Mouse (Mus musculus): ENCODE measurements at regions not wholly inside any gene's neighbourhood (a gene's known extent, or its start where the extent isn't known, plus 50 kb on each side); places are given as distances from the start of the nearest gene placed in this dataset.
"Not testable (repeated sequence)": the region's sequence is repeated elsewhere in the genome, so short reads cannot be mapped to it uniquely, and the experiment has no call there.

GRCm38 (mm10) chr9:30599756-30600155 lies 172.8 kb downstream of the Snx19 start:
- no peak overlapping the region for H3K4me3 ChIP-seq
- no peaks in the 10 kb centered on the region for H3K9me3 ChIP-seq
- no peaks in the 10 kb centered on the region for H3K36me3 ChIP-seq
- no peak for ATAC-seq (ENCODE audit: insufficient number of reproducible peaks, insufficient read depth, low FRiP score, low TSS enrichment)
- H3K27me3 ChIP-seq: no peaks in the 10 kb centered on the region
- no peaks in the 10 kb centered on the region for H3K4me1 ChIP-seq
- no peak overlapping the region for H3K4me2 ChIP-seq (replicated peaks)
- 62% methylated on average over 7 of the region's 7 CpGs for WGBS
- no peak overlapping the region for H3K9ac ChIP-seq
- H3K27ac ChIP-seq: no peak overlapping the region

- no peak for ATAC-seq (ENCODE audit: insufficient number of reproducible peaks, insufficient read depth, low FRiP score, low TSS enrichment)
- no peaks in the 10 kb centered on the region for H3K36me3 ChIP-seq
- H3K9me3 ChIP-seq: no peaks in the 10 kb centered on the region
- no peak overlapping the region for H3K4me2 ChIP-seq (replicated peaks)
- WGBS: 58% methylated on average over 4 of the region's 4 CpGs
- no peaks in the 10 kb centered on the region for H3K4me1 ChIP-seq
- no peaks in the 10 kb centered on the region for H3K27me3 ChIP-seq
- no peak overlapping the region for H3K9ac ChIP-seq
- H3K4me3 ChIP-seq: no peak overlapping the region
- no peak overlapping the region for H3K27ac ChIP-seq
Measured at GRCm38 (mm10) chr9:30597691-30598090, 170.8 kb downstream of the Snx19 start.

- not testable (repeated sequence) for H3K27ac ChIP-seq; H3K9ac ChIP-seq; H3K27me3 ChIP-seq; H3K9me3 ChIP-seq; H3K4me1 ChIP-seq; H3K4me2 ChIP-seq (replicated peaks); H3K4me3 ChIP-seq; H3K36me3 ChIP-seq; ATAC-seq (ENCODE audit: insufficient number of reproducible peaks, insufficient read depth, low FRiP score, low TSS enrichment)
- WGBS: 77% methylated on average over 6 of the region's 6 CpGs
Measured at GRCm38 (mm10) chr9:30597092-30597491, 170.2 kb downstream of the Snx19 start.

- Histone ChIP-seq H3K36me3 (no peaks in the 10 kb centered on the region), H3K9ac (no peak overlapping the region), H3K4me2 (replicated peaks) (no peak overlapping the region), H3K4me3 (no peak overlapping the region), H3K9me3 (no peaks in the 10 kb centered on the region), H3K27ac (no peak overlapping the region), H3K27me3 (no peaks in the 10 kb centered on the region), H3K4me1 (no peaks in the 10 kb centered on the region)
- WGBS: 85% methylated on average over 2 of the region's 2 CpGs
- ATAC-seq (ENCODE audit: insufficient number of reproducible peaks, insufficient read depth, low FRiP score, low TSS enrichment): no peak
Measured at GRCm38 (mm10) chr9:30592601-30593000, 165.7 kb downstream of the Snx19 start.

- Histone ChIP-seq H3K27me3 (no peaks in the 10 kb centered on the region), H3K9me3 (no peaks in the 10 kb centered on the region), H3K9ac (no peak overlapping the region), H3K27ac (no peak overlapping the region), H3K4me3 (no peak overlapping the region), H3K36me3 (no peaks in the 10 kb centered on the region), H3K4me2 (replicated peaks) (no peak overlapping the region), H3K4me1 (no peaks in the 10 kb centered on the region)
- no peak for ATAC-seq (ENCODE audit: insufficient number of reproducible peaks, insufficient read depth, low FRiP score, low TSS enrichment)
- 85% methylated on average over 5 of the region's 5 CpGs for WGBS
Measured at GRCm38 (mm10) chr9:30591246-30591645, 164.3 kb downstream of the Snx19 start.

- Histone ChIP-seq H3K27ac (no peak overlapping the region), H3K4me2 (replicated peaks) (no peak overlapping the region), H3K36me3 (no peaks in the 10 kb centered on the region), H3K27me3 (no peaks in the 10 kb centered on the region), H3K4me3 (no peak overlapping the region), H3K4me1 (no peaks in the 10 kb centered on the region), H3K9ac (no peak overlapping the region), H3K9me3 (no peaks in the 10 kb centered on the region)
- no peak for ATAC-seq (ENCODE audit: insufficient number of reproducible peaks, insufficient read depth, low FRiP score, low TSS enrichment)
- 51% methylated on average over 6 of the region's 6 CpGs for WGBS
Measured at GRCm38 (mm10) chr9:30590661-30591179, 163.8 kb downstream of the Snx19 start.

GRCm38 (mm10) chr9:30581271-30581821 lies 154.4 kb downstream of the Snx19 start:
- Histone ChIP-seq H3K27ac (no peak overlapping the region), H3K4me2 (replicated peaks) (no peak overlapping the region), H3K4me1 (no peaks in the 10 kb centered on the region), H3K36me3 (no peaks in the 10 kb centered on the region), H3K4me3 (no peak overlapping the region), H3K9me3 (no peaks in the 10 kb centered on the region), H3K27me3 (no peaks in the 10 kb centered on the region), H3K9ac (no peak overlapping the region)
- WGBS: 91% methylated on average over 9 of the region's 9 CpGs
- ATAC-seq (ENCODE audit: insufficient number of reproducible peaks, insufficient read depth, low FRiP score, low TSS enrichment): no peak

GRCm38 (mm10) chr9:30580500-30580899 lies 153.6 kb downstream of the Snx19 start:
- Histone ChIP-seq H3K9me3 (no peaks in the 10 kb centered on the region), H3K4me3 (no peak overlapping the region), H3K4me1 (no peaks in the 10 kb centered on the region), H3K27ac (no peak overlapping the region), H3K36me3 (no peaks in the 10 kb centered on the region), H3K27me3 (no peaks in the 10 kb centered on the region), H3K9ac (no peak overlapping the region), H3K4me2 (replicated peaks) (no peak overlapping the region)
- no peak for ATAC-seq (ENCODE audit: insufficient number of reproducible peaks, insufficient read depth, low FRiP score, low TSS enrichment)
- 20% methylated on average over 6 of the region's 6 CpGs for WGBS

GRCm38 (mm10) chr9:30578213-30578612 lies 151.3 kb downstream of the Snx19 start:
- 85% methylated on average over 3 of the region's 3 CpGs for WGBS
- Histone ChIP-seq H3K4me3 (no peak overlapping the region), H3K27me3 (no peaks in the 10 kb centered on the region)

GRCm38 (mm10) chr9:30577243-30577642 lies 150.3 kb downstream of the Snx19 start:
- no peak overlapping the region for H3K4me3 ChIP-seq
- no peaks in the 10 kb centered on the region for H3K4me1 ChIP-seq
- ATAC-seq (ENCODE audit: insufficient number of reproducible peaks, insufficient read depth, low FRiP score, low TSS enrichment): no peak
- no peaks in the 10 kb centered on the region for H3K9me3 ChIP-seq
- H3K27ac ChIP-seq: no peak overlapping the region
- H3K36me3 ChIP-seq: no peaks in the 10 kb centered on the region
- no peak overlapping the region for H3K9ac ChIP-seq
- 76% methylated on average over 4 of the region's 4 CpGs for WGBS
- no peaks in the 10 kb centered on the region for H3K27me3 ChIP-seq
- no peak overlapping the region for H3K4me2 ChIP-seq (replicated peaks)

More at GRCm38 (mm10) chr9:30578213-30578612, 151.3 kb downstream of the Snx19 start:
- no peaks in the 10 kb centered on the region for H3K4me1 ChIP-seq
- H3K9me3 ChIP-seq: no peaks in the 10 kb centered on the region
- no peak overlapping the region for H3K9ac ChIP-seq
- no peak overlapping the region for H3K4me2 ChIP-seq (replicated peaks)
- ATAC-seq (ENCODE audit: insufficient number of reproducible peaks, insufficient read depth, low FRiP score, low TSS enrichment): no peak
- no peaks in the 10 kb centered on the region for H3K36me3 ChIP-seq
- no peak overlapping the region for H3K27ac ChIP-seq

- WGBS: 56% methylated on average over 3 of the region's 3 CpGs
Measured at GRCm38 (mm10) chr9:30575531-30575930, 148.6 kb downstream of the Snx19 start.

GRCm38 (mm10) chr9:30573294-30573693 lies 146.4 kb downstream of the Snx19 start:
- H3K9ac ChIP-seq: no peak overlapping the region
- H3K9me3 ChIP-seq: no peaks in the 10 kb centered on the region
- no peak for ATAC-seq (ENCODE audit: insufficient number of reproducible peaks, insufficient read depth, low FRiP score, low TSS enrichment)
- no peak overlapping the region for H3K27ac ChIP-seq
- WGBS: 44% methylated on average over 1 of the region's 1 CpGs
- no peaks in the 10 kb centered on the region for H3K27me3 ChIP-seq
- peaks cover 6% of the 10 kb centered on the region; the same call in 1 of the 2 replicates for H3K4me1 ChIP-seq
- no peak overlapping the region for H3K4me3 ChIP-seq
- H3K4me2 ChIP-seq (replicated peaks): no peak overlapping the region
- no peaks in the 10 kb centered on the region for H3K36me3 ChIP-seq

More at GRCm38 (mm10) chr9:30575531-30575930, 148.6 kb downstream of the Snx19 start:
- no peaks in the 10 kb centered on the region for H3K9me3 ChIP-seq
- H3K4me3 ChIP-seq: no peak overlapping the region
- ATAC-seq (ENCODE audit: insufficient number of reproducible peaks, insufficient read depth, low FRiP score, low TSS enrichment): no peak
- no peak overlapping the region for H3K27ac ChIP-seq
- H3K4me2 ChIP-seq (replicated peaks): no peak overlapping the region
- H3K36me3 ChIP-seq: no peaks in the 10 kb centered on the region
- H3K27me3 ChIP-seq: no peaks in the 10 kb centered on the region
- H3K9ac ChIP-seq: no peak overlapping the region
- H3K4me1 ChIP-seq: peaks cover 6% of the 10 kb centered on the region; the same call in 1 of the 2 replicates
